Mouse (Mus musculus) forebrain, embryonic 11.5 days (tissue): ENCODE measurements around the gene Stat5a. TPM values are rescaled to one million over a fixed set of nuclear protein-coding genes. Genes with fewer than 3 reads are reported as not detected.

Source experiments
- ATAC-seq: fragments of 200-750 bp; cut with Nextera tagmentation; replicated peaks from 2 replicates; pipeline ENCODE4 v1.8.0; 2017; ENCODE audit warnings: moderate TSS enrichment; ENCODE audit not compliant: low FRiP score
- DNase-seq: peaks from one replicate; pipeline ENCODE4 v3.0.0-alpha.2; 2017; ENCODE audit warnings: low spot score
- H3K27ac ChIP-seq: fragments of 300-500 bp; sonication (generic); 2 replicates; pipeline ENCODE4 v1.5.1; 2014; ENCODE audit warnings: low read depth, low read length
- H3K27me3 ChIP-seq: fragments of 300-500 bp; sonication (generic); 2 replicates; pipeline ENCODE4 v1.6.1; 2014; ENCODE audit warnings: mild to moderate bottlenecking, low read length, mixed read lengths; ENCODE audit not compliant: control insufficient read depth, insufficient read depth
- H3K36me3 ChIP-seq: fragments of 300-500 bp; sonication (generic); 2 replicates; pipeline ENCODE4 v1.6.1; 2014; ENCODE audit warnings: mild to moderate bottlenecking, low read length, moderate library complexity, mixed read lengths; ENCODE audit not compliant: control insufficient read depth, insufficient read depth
- H3K4me1 ChIP-seq: fragments of 300-500 bp; sonication (generic); replicated peaks from 2 replicates; pipeline ENCODE4 v1.6.1; 2014; ENCODE audit warnings: low read length, mixed read lengths; ENCODE audit not compliant: control insufficient read depth, insufficient read depth
- H3K4me2 ChIP-seq: fragments of 300-500 bp; sonication (generic); 2 replicates; pipeline ENCODE4 v1.6.1; 2014; ENCODE audit warnings: low read depth, mild to moderate bottlenecking, low read length, moderate library complexity, mixed read lengths; ENCODE audit not compliant: severe bottlenecking
- H3K4me3 ChIP-seq: fragments of 300-500 bp; sonication (generic); 2 replicates; pipeline ENCODE4 v1.5.1; 2014; ENCODE audit warnings: low read depth, low read length
- H3K9ac ChIP-seq: fragments of 300-500 bp; sonication (generic); 2 replicates; pipeline ENCODE4 v1.6.1; 2014; ENCODE audit warnings: low read length
- H3K9me3 ChIP-seq: fragments of 300-500 bp; sonication (generic); 2 replicates; pipeline ENCODE4 v1.6.1; 2016; ENCODE audit warnings: low read length, mixed read lengths; ENCODE audit not compliant: control insufficient read depth
- WGBS: fragments of 180-500 bp; shearing (Covaris S2); extraction: QIAGEN DNeasy Blood & Tissue Kit; methylation state at CpG from one replicate; pipeline ENCODE4 v1.1.7; 2014; 5-methylcytosine and 5-hydroxymethylcytosine counted together
- polyA plus RNA-seq: library from polyadenylated mRNA; unstranded; fragments of >200 nt; fragmentation: Nextera tagmentation; extraction: Ambion mirVana; gene quantifications from 2 replicates; pipeline ENCODE4 v1.2.1, GENCODE M21; 2014

Stat5a gene
- polyA plus RNA-seq, 1 experiment from 2014 or later, result 1.3 TPM

DNA sequence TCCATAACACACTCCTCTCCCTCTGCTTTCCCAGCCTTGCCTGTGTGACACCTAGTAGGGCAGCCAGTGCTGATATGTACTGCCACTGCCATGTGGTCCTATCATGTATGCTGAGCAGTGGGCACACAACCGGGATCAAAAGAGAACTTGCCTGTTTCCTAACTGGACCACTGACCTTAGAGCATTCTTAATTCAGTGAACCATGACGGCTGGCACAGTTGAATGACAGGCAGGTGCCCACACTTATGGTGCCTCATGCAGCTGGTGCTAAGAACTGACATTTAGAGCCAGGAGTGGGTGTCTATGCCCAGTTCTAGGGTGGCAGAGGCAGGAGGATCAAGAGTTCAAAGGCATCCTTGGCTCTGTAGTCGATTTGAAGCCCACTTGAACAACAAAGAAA lies 16.6 kb downstream of the Stat5a start:
- no peak overlapping the region for H3K9ac ChIP-seq
- H3K4me1 ChIP-seq, result no peaks in the 10 kb centered on the region
- no peaks in the 10 kb centered on the region for H3K36me3 ChIP-seq
- H3K9me3 ChIP-seq, result no peaks in the 10 kb centered on the region
- no peak overlapping the region for H3K4me2 ChIP-seq
- 80% methylated on average over 3 of the region's 3 CpGs for WGBS
- no peak overlapping the region for H3K4me3 ChIP-seq
- DNase-seq (no peak), ATAC-seq (no peak)
- no peak overlapping the region for H3K27ac ChIP-seq
- H3K27me3 ChIP-seq, result no peaks in the 10 kb centered on the region

DNA sequence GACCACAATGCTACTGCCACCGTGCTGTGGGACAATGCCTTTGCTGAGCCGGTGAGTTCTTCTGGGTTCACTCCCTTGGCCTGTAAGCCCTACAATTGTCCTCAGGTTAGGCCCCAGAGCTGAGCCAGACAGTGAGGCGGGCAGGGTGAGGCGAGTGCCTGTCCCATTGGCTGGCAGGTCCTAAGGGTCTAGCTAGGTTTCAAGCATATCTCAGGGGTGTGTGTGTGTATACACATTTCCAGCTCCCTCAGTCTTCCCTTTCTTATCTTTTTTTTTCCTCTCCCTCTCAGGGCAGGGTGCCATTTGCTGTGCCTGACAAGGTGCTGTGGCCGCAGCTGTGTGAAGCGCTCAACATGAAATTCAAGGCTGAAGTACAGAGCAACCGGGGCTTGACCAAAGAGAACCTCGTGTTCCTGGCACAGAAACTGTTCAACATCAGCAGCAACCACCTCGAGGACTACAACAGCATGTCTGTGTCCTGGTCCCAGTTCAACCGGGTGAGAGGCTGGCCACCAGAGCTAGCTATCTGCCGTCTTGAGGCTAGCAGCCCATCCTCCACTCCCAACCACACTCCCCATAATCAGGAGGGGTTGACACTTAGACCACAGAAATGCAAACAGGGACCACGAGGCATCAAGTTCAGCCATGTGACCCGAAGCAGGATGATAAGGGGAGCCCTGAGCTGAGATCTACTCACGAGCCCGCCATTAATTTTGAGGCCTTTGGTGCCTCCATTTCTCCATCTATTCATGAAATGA lies 20.3 kb downstream of the Stat5a start:
- H3K4me2 ChIP-seq, result no peak overlapping the region
- no peaks in the 10 kb centered on the region for H3K9me3 ChIP-seq
- WGBS, result 87% methylated on average over 15 of the region's 15 CpGs
- H3K27me3 ChIP-seq, result no peaks in the 10 kb centered on the region
- no peaks in the 10 kb centered on the region for H3K4me1 ChIP-seq
- H3K4me3 ChIP-seq, result no peak overlapping the region
- ATAC-seq (no peak), DNase-seq (no peak)
- no peak overlapping the region for H3K27ac ChIP-seq
- no peaks in the 10 kb centered on the region for H3K36me3 ChIP-seq
- H3K9ac ChIP-seq, result no peak overlapping the region

DNA sequence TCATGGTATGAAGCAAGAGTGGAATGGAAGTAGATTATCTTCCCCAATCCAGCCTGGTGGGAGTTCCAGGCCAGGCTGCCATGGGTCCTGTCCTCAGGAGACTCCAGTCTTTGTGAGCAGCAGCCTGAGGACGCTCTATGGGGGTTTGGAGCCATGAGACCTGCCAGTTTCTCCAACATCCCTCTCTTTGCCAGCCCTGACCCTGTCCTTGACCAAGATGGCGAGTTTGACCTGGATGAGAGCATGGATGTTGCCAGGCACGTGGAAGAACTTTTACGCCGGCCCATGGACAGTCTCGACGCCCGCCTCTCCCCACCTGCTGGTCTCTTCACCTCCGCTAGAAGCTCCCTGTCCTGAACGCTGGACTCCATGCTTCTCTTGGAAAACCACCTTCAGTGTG lies 24.5 kb downstream of the Stat5a start:
- Histone ChIP-seq H3K9me3 (no peaks in the 10 kb centered on the region), H3K9ac (no peak overlapping the region), H3K27ac (no peak overlapping the region), H3K4me1 (no peaks in the 10 kb centered on the region), H3K36me3 (no peaks in the 10 kb centered on the region), H3K4me2 (no peak overlapping the region), H3K4me3 (no peak overlapping the region), H3K27me3 (no peaks in the 10 kb centered on the region)
- DNase-seq, result no peak
- no peak for ATAC-seq
- 87% methylated on average over 10 of the region's 10 CpGs for WGBS

DNA sequence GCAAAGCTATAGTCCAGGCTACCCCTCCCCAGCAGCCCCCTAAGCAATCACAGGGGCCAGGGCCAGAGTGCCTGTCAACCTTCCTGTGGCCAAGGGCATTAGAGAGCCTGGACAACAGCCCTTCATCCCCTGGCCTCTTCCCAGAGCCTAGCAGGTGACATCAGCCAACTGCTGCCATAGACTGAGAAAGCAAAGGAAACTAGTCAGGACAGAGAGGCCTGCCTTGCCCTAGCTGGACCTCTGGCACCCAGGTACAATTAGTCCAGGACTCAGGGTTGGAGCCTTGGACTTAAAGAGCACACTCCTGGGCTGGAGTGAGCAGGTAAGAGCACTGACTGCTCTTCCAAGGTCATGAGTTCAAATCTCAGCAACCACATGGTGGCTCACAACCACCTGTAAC lies 26.3 kb downstream of the Stat5a start:
- Histone ChIP-seq H3K9ac (no peak overlapping the region), H3K27me3 (no peaks in the 10 kb centered on the region), H3K27ac (no peak overlapping the region), H3K4me2 (no peak overlapping the region), H3K4me3 (no peak overlapping the region), H3K36me3 (no peaks in the 10 kb centered on the region), H3K4me1 (no peaks in the 10 kb centered on the region), H3K9me3 (no peaks in the 10 kb centered on the region)
- DNase-seq (no peak), ATAC-seq (no peak)

DNA sequence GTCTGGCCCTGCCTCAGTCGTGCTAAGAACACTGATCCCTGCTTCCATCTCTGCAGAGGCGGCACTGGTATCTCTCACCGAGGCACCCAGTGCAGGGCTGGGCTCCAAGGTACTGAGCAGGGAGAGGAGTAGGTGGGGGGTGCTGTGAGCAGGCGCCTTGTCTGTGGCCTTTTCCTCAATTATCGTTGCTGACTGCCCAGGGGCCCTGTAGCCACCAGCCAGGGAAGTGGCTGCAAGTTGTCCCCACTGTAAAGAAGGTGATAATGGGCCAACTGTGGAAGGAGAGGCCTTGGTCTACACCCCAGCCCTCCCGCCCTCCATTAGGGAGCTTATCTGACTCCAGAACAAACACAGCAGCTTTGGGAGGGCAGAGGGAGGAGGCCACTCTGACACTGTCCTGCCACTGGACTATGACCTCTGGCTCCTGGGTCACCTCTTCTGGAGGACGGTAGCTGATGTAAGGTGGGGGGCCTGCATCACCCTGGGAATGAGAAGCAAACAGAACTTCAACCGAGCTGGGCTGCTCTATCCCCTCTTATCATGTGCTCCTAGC lies 27.1 kb downstream of the Stat5a start:
- no peak overlapping the region for H3K4me3 ChIP-seq
- DNase-seq (no peak), ATAC-seq (no peak)
- H3K4me1 ChIP-seq, result no peaks in the 10 kb centered on the region
- no peaks in the 10 kb centered on the region for H3K27me3 ChIP-seq
- 0 out of 2 replicates have a peak overlapping the region, but pooled peaks have one; percentile 11 for H3K4me2 ChIP-seq
- no peak overlapping the region for H3K9ac ChIP-seq
- H3K36me3 ChIP-seq, result no peaks in the 10 kb centered on the region
- WGBS, result 71% methylated on average over 8 of the region's 8 CpGs
- H3K9me3 ChIP-seq, result no peaks in the 10 kb centered on the region
- H3K27ac ChIP-seq, result no peak overlapping the region

DNA sequence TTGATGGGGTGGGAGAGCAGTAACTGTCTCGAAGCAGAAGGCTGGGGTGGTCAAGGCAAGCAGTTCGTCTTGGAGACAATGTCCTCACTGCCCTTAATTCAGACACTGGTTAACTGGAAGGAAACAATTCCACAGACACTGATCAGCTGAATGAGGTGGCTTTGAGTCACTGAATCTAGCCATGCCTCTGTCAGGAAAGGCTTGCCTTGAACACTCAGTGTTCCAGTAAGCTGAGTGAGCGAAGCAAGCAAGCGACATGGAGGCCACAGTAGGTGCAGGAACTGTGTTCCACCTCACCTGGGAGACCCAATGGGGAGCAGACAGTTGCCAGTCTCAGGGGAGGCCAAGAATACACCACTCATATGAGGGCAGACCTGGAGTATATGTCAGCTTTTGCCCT lies 28.1 kb downstream of the Stat5a start:
- no peak overlapping the region for H3K9ac ChIP-seq
- H3K27me3 ChIP-seq, result no peaks in the 10 kb centered on the region
- WGBS, result 83% methylated on average over 4 of the region's 4 CpGs
- H3K9me3 ChIP-seq, result no peaks in the 10 kb centered on the region
- no peak overlapping the region for H3K4me3 ChIP-seq
- no peaks in the 10 kb centered on the region for H3K36me3 ChIP-seq
- no peaks in the 10 kb centered on the region for H3K4me1 ChIP-seq
- no peak overlapping the region for H3K27ac ChIP-seq
- ATAC-seq (no peak), DNase-seq (no peak)
- no peak overlapping the region for H3K4me2 ChIP-seq

DNA sequence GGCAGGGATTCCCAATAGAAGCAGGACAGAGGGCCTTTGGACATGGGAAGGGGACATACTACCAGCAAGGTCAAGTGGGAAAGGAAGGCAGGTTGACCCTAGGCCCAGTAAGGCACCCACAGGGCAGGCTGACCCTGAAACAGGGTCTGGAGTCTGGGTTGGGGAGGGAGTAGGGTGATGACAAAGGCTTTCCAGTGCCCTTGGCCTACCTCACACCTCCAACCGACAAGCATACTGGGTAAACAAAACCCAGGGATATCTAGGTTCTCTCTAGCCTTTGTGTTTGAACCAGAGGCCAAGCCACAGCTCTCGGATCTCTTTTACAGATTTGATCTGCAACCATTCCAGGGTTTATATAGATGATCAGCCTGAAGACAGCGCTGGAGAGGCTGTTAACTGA lies 28.6 kb downstream of the Stat5a start:
- WGBS, result 80% methylated on average over 3 of the region's 3 CpGs
- Histone ChIP-seq H3K27ac (no peak overlapping the region), H3K36me3 (no peaks in the 10 kb centered on the region), H3K9me3 (no peaks in the 10 kb centered on the region), H3K27me3 (no peaks in the 10 kb centered on the region), H3K9ac (no peak overlapping the region), H3K4me3 (no peak overlapping the region), H3K4me2 (no peak overlapping the region), H3K4me1 (no peaks in the 10 kb centered on the region)
- DNase-seq, result no peak
- ATAC-seq, result no peak

DNA sequence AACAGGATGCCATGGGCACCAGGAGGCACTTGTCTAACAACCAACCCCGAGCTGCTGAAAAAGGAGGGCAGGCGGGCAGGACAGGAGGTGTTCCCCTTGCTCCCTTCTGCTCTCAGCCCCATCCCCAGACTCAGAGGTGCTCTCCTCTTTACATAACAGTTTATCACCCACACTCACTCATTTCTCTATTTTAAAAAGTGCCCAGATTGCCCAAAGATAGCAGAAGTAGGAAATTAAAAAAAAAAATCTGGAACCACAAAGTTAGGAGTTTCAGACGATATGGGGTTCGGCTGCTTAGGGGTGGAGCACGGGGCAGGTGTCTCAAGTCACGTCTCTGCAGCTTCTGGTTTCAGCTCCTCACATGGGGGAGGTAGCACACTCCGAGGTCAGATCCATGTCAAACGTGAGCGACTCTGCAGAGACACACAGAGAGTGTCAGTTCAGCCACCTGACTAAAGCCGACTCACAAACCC lies 29.2 kb downstream of the Stat5a start:
- H3K4me3 ChIP-seq, result no peak overlapping the region
- no peak overlapping the region for H3K27ac ChIP-seq
- 76% methylated on average over 10 of the region's 10 CpGs for WGBS
- no peak for ATAC-seq
- no peak for DNase-seq
- no peaks in the 10 kb centered on the region for H3K9me3 ChIP-seq
- H3K36me3 ChIP-seq, result no peaks in the 10 kb centered on the region
- no peaks in the 10 kb centered on the region for H3K27me3 ChIP-seq
- H3K4me1 ChIP-seq, result no peaks in the 10 kb centered on the region
- no peak overlapping the region for H3K9ac ChIP-seq
- no peak overlapping the region for H3K4me2 ChIP-seq

DNA sequence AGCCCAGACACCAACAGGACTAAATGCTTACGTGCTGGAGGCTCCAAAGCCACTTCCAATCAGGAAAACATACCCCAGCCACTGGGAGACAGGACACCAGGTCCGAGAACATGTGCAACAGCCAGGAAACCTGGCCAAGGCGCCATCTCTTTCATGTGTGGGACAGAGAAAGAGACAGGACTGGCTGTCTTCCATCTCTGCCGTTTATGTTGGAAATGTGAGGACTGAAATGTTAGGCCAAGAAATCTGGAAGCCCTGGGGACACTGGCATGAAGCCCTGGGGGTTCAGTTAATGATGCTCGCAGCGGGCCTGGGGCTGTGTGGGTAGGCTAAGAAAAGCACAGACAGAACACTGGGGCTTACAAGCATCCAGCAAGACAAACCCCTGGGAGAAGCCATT lies 31.3 kb downstream of the Stat5a start:
- H3K9ac ChIP-seq, result no peak overlapping the region
- DNase-seq, result peak; percentile 39
- no peaks in the 10 kb centered on the region; the same call in 1 of the 2 replicates for H3K4me1 ChIP-seq
- 88% methylated on average over 6 of the region's 6 CpGs for WGBS
- H3K4me3 ChIP-seq, result no peak overlapping the region
- H3K4me2 ChIP-seq, result no peak overlapping the region
- no peaks in the 10 kb centered on the region for H3K9me3 ChIP-seq
- H3K27me3 ChIP-seq, result no peaks in the 10 kb centered on the region
- no peaks in the 10 kb centered on the region for H3K36me3 ChIP-seq
- no peak overlapping the region for H3K27ac ChIP-seq
- no peak for ATAC-seq
